Mouse (Mus musculus) kidney, embryonic 16.5 days (tissue): ENCODE measurements around the gene Zmiz1. TPM values are rescaled to one million over a fixed set of nuclear protein-coding genes. Genes with fewer than 3 reads are reported as not detected.

Experiments used
- ATAC-seq: fragments of 200-750 bp; cut with Nextera tagmentation; 2 replicates; pipeline ENCODE4 v1.8.0; 2017; ENCODE audit warnings: moderate TSS enrichment; ENCODE audit not compliant: low FRiP score, low TSS enrichment
- H3K27ac ChIP-seq: fragments of 300-500 bp; sonication (generic); 2 replicates; pipeline ENCODE4 v1.5.1; 2014; ENCODE audit warnings: low read length
- H3K27me3 ChIP-seq: fragments of 300-500 bp; sonication (generic); 2 replicates; pipeline ENCODE4 v1.6.1; 2014; ENCODE audit warnings: low read length, control low read depth, mixed read lengths; ENCODE audit not compliant: insufficient read depth
- H3K36me3 ChIP-seq: fragments of 300-500 bp; sonication (generic); 2 replicates; pipeline ENCODE4 v1.6.1; 2014; ENCODE audit warnings: low read length, control low read depth, mixed read lengths; ENCODE audit not compliant: insufficient read depth
- H3K4me1 ChIP-seq: fragments of 300-500 bp; sonication (generic); 2 replicates; pipeline ENCODE4 v1.6.1; 2014; ENCODE audit warnings: low read length, control low read depth, mixed read lengths; ENCODE audit not compliant: insufficient read depth
- H3K4me2 ChIP-seq: fragments of 300-500 bp; sonication (generic); replicated peaks from 2 replicates; pipeline ENCODE4 v1.6.1; 2014; ENCODE audit warnings: low read depth, low read length
- H3K4me3 ChIP-seq: fragments of 300-500 bp; sonication (generic); 2 replicates; pipeline ENCODE4 v1.5.1; 2014; ENCODE audit warnings: mild to moderate bottlenecking, low read length
- H3K9ac ChIP-seq: fragments of 300-500 bp; sonication (generic); replicated peaks from 2 replicates; pipeline ENCODE4 v1.6.1; 2014; ENCODE audit warnings: low read length
- H3K9me3 ChIP-seq: fragments of 300-500 bp; sonication (generic); 2 replicates; pipeline ENCODE4 v1.6.1; 2016; ENCODE audit warnings: low read length, control low read depth
- WGBS: fragments of 180-500 bp; shearing (Covaris S2); extraction: QIAGEN DNeasy Blood & Tissue Kit; methylation state at CpG from one replicate; pipeline ENCODE4 v1.1.7; 2014; 5-methylcytosine and 5-hydroxymethylcytosine counted together
- polyA plus RNA-seq: library from polyadenylated mRNA; unstranded; fragments of >200 nt; fragmentation: Nextera tagmentation; extraction: Ambion mirVana; gene quantifications from 2 replicates; pipeline ENCODE4 v1.2.1, GENCODE M21; 2015

Zmiz1 gene
- polyA plus RNA-seq, 1 experiment from 2014 or later = 36.0 TPM

- peaks cover 64% of the 10 kb centered on the region for H3K4me1 ChIP-seq
- H3K27me3 ChIP-seq = no peaks in the 10 kb centered on the region
- no peak for ATAC-seq
- H3K4me3 ChIP-seq = peak overlapping the region; percentile 99
- peak overlapping the region; percentile 98 for H3K9ac ChIP-seq
- H3K36me3 ChIP-seq = no peaks in the 10 kb centered on the region
- peak overlapping the region; percentile 81 for H3K4me2 ChIP-seq
- WGBS = under 1% methylated on average over 42 of the region's 42 CpGs
- no peaks in the 10 kb centered on the region for H3K9me3 ChIP-seq
- H3K27ac ChIP-seq = peak overlapping the region; percentile 100
Measured at GRCm38 (mm10) chr14:25460801-25461675, 2.1 kb downstream of the Zmiz1 start.

GRCm38 (mm10) chr14:25461676-25462385 is 2.8 kb downstream of the Zmiz1 start:
- H3K9ac ChIP-seq = peak overlapping the region; percentile 98
- H3K4me1 ChIP-seq = peaks cover 64% of the 10 kb centered on the region
- peak overlapping the region; percentile 100 for H3K27ac ChIP-seq
- H3K27me3 ChIP-seq = no peaks in the 10 kb centered on the region
- no peaks in the 10 kb centered on the region for H3K36me3 ChIP-seq
- no peak for ATAC-seq
- H3K9me3 ChIP-seq = no peaks in the 10 kb centered on the region
- H3K4me2 ChIP-seq = peak overlapping the region; percentile 81
- 9% methylated on average over 12 of the region's 12 CpGs for WGBS
- peak overlapping the region; percentile 99 for H3K4me3 ChIP-seq

- H3K9ac ChIP-seq = 0 out of 2 replicates have a peak overlapping the region, but pooled peaks have one; percentile 36
- no peak overlapping the region for H3K4me2 ChIP-seq
- WGBS = 6% methylated on average over 1 of the region's 1 CpGs
- ATAC-seq = no peak
- no peaks in the 10 kb centered on the region for H3K9me3 ChIP-seq
- H3K27me3 ChIP-seq = no peaks in the 10 kb centered on the region
- H3K4me1 ChIP-seq = peaks cover 67% of the 10 kb centered on the region
- no peak overlapping the region for H3K27ac ChIP-seq
- no peaks in the 10 kb centered on the region for H3K36me3 ChIP-seq
- no peak overlapping the region for H3K4me3 ChIP-seq
Measured at GRCm38 (mm10) chr14:25462975-25463374, 4.0 kb downstream of the Zmiz1 start.

- Histone ChIP-seq H3K4me2 (peak overlapping the region; percentile 38), H3K9me3 (no peaks in the 10 kb centered on the region), H3K27ac (peak overlapping the region; percentile 21), H3K4me1 (peaks cover 73% of the 10 kb centered on the region), H3K27me3 (no peaks in the 10 kb centered on the region), H3K9ac (peak overlapping the region; percentile 36; the same call in 1 of the 2 replicates), H3K36me3 (no peaks in the 10 kb centered on the region), H3K4me3 (no peak overlapping the region)
- no peak for ATAC-seq
- WGBS = 15% methylated on average over 9 of the region's 9 CpGs
Measured at GRCm38 (mm10) chr14:25463919-25464318, 4.9 kb downstream of the Zmiz1 start.

GRCm38 (mm10) chr14:25464611-25465307 is 5.8 kb downstream of the Zmiz1 start:
- Histone ChIP-seq H3K4me2 (peak overlapping the region; percentile 38; the same call in 1 of the 2 replicates), H3K27me3 (no peaks in the 10 kb centered on the region), H3K27ac (peak overlapping the region; percentile 21), H3K9me3 (no peaks in the 10 kb centered on the region), H3K36me3 (no peaks in the 10 kb centered on the region), H3K4me3 (no peak overlapping the region), H3K4me1 (peaks cover 81% of the 10 kb centered on the region), H3K9ac (peak overlapping the region; percentile 36)
- ATAC-seq = no peak; the same call in 1 of the 2 replicates
- 32% methylated on average over 8 of the region's 8 CpGs for WGBS

- Histone ChIP-seq H3K27me3 (no peaks in the 10 kb centered on the region), H3K4me3 (no peak overlapping the region), H3K9ac (no peak overlapping the region), H3K9me3 (no peaks in the 10 kb centered on the region), H3K27ac (peak overlapping the region; percentile 21; the same call in 1 of the 2 replicates), H3K36me3 (no peaks in the 10 kb centered on the region), H3K4me2 (peak overlapping the region; percentile 5; the same call in 1 of the 2 replicates), H3K4me1 (peaks cover 96% of the 10 kb centered on the region)
- WGBS = 51% methylated on average over 4 of the region's 4 CpGs
- no peak for ATAC-seq
Measured at GRCm38 (mm10) chr14:25466361-25466760, 7.4 kb downstream of the Zmiz1 start.

GRCm38 (mm10) chr14:25467911-25468668 is 9.1 kb downstream of the Zmiz1 start:
- Histone ChIP-seq H3K4me3 (no peak overlapping the region), H3K9ac (no peak overlapping the region), H3K9me3 (no peaks in the 10 kb centered on the region), H3K4me2 (no peak overlapping the region), H3K36me3 (no peaks in the 10 kb centered on the region), H3K27me3 (no peaks in the 10 kb centered on the region), H3K27ac (no peak overlapping the region), H3K4me1 (peaks cover 96% of the 10 kb centered on the region)
- WGBS = 68% methylated on average over 10 of the region's 10 CpGs
- no peak for ATAC-seq

GRCm38 (mm10) chr14:25468891-25469529 is 10.0 kb downstream of the Zmiz1 start:
- H3K36me3 ChIP-seq = no peaks in the 10 kb centered on the region
- H3K9me3 ChIP-seq = no peaks in the 10 kb centered on the region
- peaks cover 96% of the 10 kb centered on the region for H3K4me1 ChIP-seq
- no peak for ATAC-seq
- no peak overlapping the region for H3K27ac ChIP-seq
- no peaks in the 10 kb centered on the region for H3K27me3 ChIP-seq
- WGBS = 62% methylated on average over 7 of the region's 7 CpGs
- no peak overlapping the region for H3K4me3 ChIP-seq
- no peak overlapping the region for H3K4me2 ChIP-seq
- H3K9ac ChIP-seq = no peak overlapping the region
